Mouse (Mus musculus) cerebellum, adult 2 months (tissue): ENCODE results near the gene Stt3b.

Source experiments
- CTCF ChIP-seq: fragments of 200-500 bp; IDR thresholded peaks from 2 replicates; pipeline ENCODE4 v1.5.1; 2011; ENCODE audit warnings: low read depth, mild to moderate bottlenecking, control low read depth, low read length, moderate library complexity, borderline replicate concordance; ENCODE audit not compliant: insufficient read depth
- POLR2A ChIP-seq: fragments of 200-500 bp; IDR thresholded peaks from 2 replicates; pipeline ENCODE4 v1.6.1; 2011; ENCODE audit warnings: low read length, control low read depth, borderline replicate concordance; ENCODE audit not compliant: insufficient read depth

DNA sequence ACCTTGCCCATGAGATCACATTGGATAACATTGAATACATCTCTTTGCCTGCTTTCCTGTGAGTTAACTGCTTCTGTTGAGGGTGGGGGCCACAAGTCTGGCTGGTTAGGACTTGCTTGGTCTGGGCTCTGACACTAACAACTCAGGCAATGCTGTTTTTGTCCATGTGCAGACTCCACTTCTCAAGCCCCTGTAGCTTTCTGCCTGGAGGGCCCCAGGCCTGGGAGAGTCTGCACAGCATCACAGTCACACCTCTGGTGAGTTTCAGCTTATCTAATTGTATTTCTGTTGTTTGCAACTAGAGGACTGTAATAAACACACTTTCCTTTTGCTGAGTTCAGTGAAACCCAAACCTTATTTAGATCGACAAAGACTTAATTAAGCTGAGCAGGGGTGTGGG is 38.9 kb upstream of the Stt3b start:
- no peak for TF ChIP-seq POLR2A
- no peak for TF ChIP-seq CTCF
